Mouse (Mus musculus) myocyte (in vitro differentiated cells): ENCODE results near the gene Stat5b.

Experiments
- E2F4 ChIP-seq: IDR thresholded peaks from one replicate; pipeline ENCODE4 v1.6.1; 2011; ENCODE audit warnings: mild to moderate bottlenecking, control low read depth, moderate library complexity; ENCODE audit not compliant: insufficient read depth
- MAX ChIP-seq: IDR thresholded peaks from one replicate; pipeline ENCODE4 v1.6.1; 2011; ENCODE audit warnings: low read depth, mild to moderate bottlenecking, control low read depth
- MYOD1 ChIP-seq, 3 experiments: IDR thresholded peaks; one replicate each; pipeline ENCODE4 v1.6.1; 2011; ENCODE audit warnings: control low read depth in 2 of 3, low read depth in 2 of 3, mild to moderate bottlenecking in 2 of 3, moderate library complexity in 1 of 3; ENCODE audit not compliant: insufficient read length in 2 of 3, control insufficient read depth in 1 of 3
- POLR2A ChIP-seq: IDR thresholded peaks from one replicate; pipeline ENCODE4 v1.6.1; 2011; ENCODE audit warnings: low read depth, mild to moderate bottlenecking, control low read depth, moderate library complexity; ENCODE audit not compliant: insufficient read length
- POLR2AphosphoS2 ChIP-seq: IDR thresholded peaks from one replicate; pipeline ENCODE4 v1.6.1; 2011; ENCODE audit warnings: low read depth, control low read depth; ENCODE audit not compliant: insufficient read length
- TCF12 ChIP-seq: IDR thresholded peaks from one replicate; pipeline ENCODE4 v1.6.1; 2011; ENCODE audit warnings: mild to moderate bottlenecking, control low read depth; ENCODE audit not compliant: poor library complexity, insufficient read depth, severe bottlenecking
- USF1 ChIP-seq: IDR thresholded peaks from one replicate; pipeline ENCODE4 v1.6.1; 2011; ENCODE audit warnings: low read depth, mild to moderate bottlenecking, control low read depth, moderate library complexity

DNA sequence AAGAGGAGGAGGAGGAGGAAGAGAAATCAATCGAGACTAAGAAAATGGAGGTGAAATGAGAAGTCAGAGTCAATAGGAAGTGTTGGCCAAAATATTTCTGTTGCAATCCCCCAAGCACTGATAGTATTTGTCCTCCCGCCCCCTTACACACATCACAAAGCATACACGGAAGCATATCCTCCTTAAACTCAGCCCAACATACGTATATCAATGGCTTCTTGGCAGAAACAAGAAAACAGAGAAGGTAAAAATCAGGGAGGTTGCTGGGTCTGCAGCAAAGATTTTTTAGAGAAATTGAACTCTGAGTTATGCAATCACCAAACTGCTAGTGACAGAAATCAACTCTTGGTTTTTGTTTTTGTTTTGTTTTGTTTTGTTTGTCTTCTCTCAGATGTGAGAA lies 2.4 kb downstream of the Stat5b start:
- TF ChIP-seq MAX = no peak
- TF ChIP-seq POLR2A = no peak
- no peak for TF ChIP-seq USF1
- TF ChIP-seq POLR2AphosphoS2 = no peak
- TF ChIP-seq TCF12 = no peak
- TF ChIP-seq E2F4 = no peak
- no peak for TF ChIP-seq MYOD1 (IDR thresholded peaks at IDR 0.05; ENCODE audit: control insufficient read depth in 1 of 3, insufficient read length in 2 of 3, low read depth in 2 of 3)
